Mouse (Mus musculus) thymus, adult 2 months (tissue): ENCODE measurements around the gene Pacrg. TPM values are rescaled to one million over a fixed set of nuclear protein-coding genes. Genes with fewer than 3 reads are reported as not detected.

Experiments used
- DNase-seq: peaks from one replicate; pipeline ENCODE4 v3.0.0; 2021
- H3K27ac ChIP-seq: fragments of 200-500 bp; 2 replicates; pipeline ENCODE4 v1.5.1; 2012; ENCODE audit warnings: low read length, control low read depth; ENCODE audit not compliant: control insufficient read depth, insufficient read depth
- H3K27me3 ChIP-seq: fragments of 200-500 bp; 2 replicates; pipeline ENCODE4 v1.6.1; 2012; ENCODE audit warnings: mild to moderate bottlenecking, low read length, moderate library complexity, mixed read lengths; ENCODE audit not compliant: control insufficient read depth, insufficient read depth
- H3K36me3 ChIP-seq: fragments of 200-500 bp; 2 replicates; pipeline ENCODE4 v1.6.1; 2012; ENCODE audit warnings: mild to moderate bottlenecking, low read length, moderate library complexity; ENCODE audit not compliant: control insufficient read depth, insufficient read depth
- H3K4me1 ChIP-seq: fragments of 200-500 bp; replicated peaks from 2 replicates; pipeline ENCODE4 v1.6.1; 2012; ENCODE audit warnings: low read length; ENCODE audit not compliant: control insufficient read depth, insufficient read depth
- H3K4me3 ChIP-seq: fragments of 200-500 bp; 2 replicates; pipeline ENCODE4 v1.5.1; 2012; ENCODE audit warnings: mild to moderate bottlenecking, low read length, control low read depth, moderate library complexity; ENCODE audit not compliant: control insufficient read depth, insufficient read depth
- CTCF ChIP-seq: fragments of 200-500 bp; IDR thresholded peaks from 2 replicates; pipeline ENCODE4 v1.5.1; 2012; ENCODE audit warnings: mild to moderate bottlenecking, control low read depth, low read length, moderate library complexity, borderline replicate concordance; ENCODE audit not compliant: control insufficient read depth, poor library complexity, insufficient read depth; ENCODE audit errors: extremely low read depth
- POLR2A ChIP-seq: fragments of 200-500 bp; IDR thresholded peaks from 2 replicates; pipeline ENCODE4 v1.6.1; 2012; ENCODE audit warnings: mild to moderate bottlenecking, low read length, control low read depth, moderate library complexity; ENCODE audit not compliant: control insufficient read depth, poor library complexity, insufficient read depth; ENCODE audit errors: extremely low read depth
- WGBS: fragments of 180-500 bp; shearing (Covaris S2); methylation state at CpG from one replicate; pipeline ENCODE4 v1.1.7; 2018; 5-methylcytosine and 5-hydroxymethylcytosine counted together
- polyA plus RNA-seq: library from polyadenylated mRNA; depleted of rRNA; stranded (reverse); fragments of >200 nt; gene quantifications from 2 replicates; pipeline ENCODE4 v1.2.3, GENCODE M21; 2012

Gene Pacrg
- polyA plus RNA-seq, 1 experiment, result 0.34 TPM

DNA sequence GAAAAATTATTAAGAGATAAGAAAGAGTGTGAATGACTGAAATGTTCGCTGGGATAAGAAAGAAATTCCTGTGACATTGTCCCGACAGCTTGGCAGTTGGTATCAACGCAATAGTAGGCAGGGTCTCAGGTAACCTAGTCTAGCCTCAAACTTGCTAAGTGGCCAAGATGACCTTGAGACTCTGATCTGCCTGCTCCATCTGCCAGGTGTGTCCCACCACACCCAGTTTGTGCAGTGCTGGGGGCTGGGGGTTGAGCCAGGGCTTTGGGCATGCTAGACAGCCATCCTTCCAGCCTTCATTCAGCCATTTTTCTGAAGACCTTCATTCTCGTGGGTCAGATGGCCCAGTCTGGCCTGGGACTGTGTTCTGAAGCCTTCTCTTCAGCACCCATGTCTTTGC is 473.5 kb downstream of the Pacrg start:
- Histone ChIP-seq H3K36me3 (no peaks in the 10 kb centered on the region), H3K4me3 (no peak overlapping the region), H3K27ac (no peak overlapping the region), H3K27me3 (no peaks in the 10 kb centered on the region), H3K4me1 (no peaks in the 10 kb centered on the region)
- DNase-seq, result no peak
- no peak for TF ChIP-seq CTCF
- 92% methylated on average over 4 of the region's 4 CpGs for WGBS

DNA sequence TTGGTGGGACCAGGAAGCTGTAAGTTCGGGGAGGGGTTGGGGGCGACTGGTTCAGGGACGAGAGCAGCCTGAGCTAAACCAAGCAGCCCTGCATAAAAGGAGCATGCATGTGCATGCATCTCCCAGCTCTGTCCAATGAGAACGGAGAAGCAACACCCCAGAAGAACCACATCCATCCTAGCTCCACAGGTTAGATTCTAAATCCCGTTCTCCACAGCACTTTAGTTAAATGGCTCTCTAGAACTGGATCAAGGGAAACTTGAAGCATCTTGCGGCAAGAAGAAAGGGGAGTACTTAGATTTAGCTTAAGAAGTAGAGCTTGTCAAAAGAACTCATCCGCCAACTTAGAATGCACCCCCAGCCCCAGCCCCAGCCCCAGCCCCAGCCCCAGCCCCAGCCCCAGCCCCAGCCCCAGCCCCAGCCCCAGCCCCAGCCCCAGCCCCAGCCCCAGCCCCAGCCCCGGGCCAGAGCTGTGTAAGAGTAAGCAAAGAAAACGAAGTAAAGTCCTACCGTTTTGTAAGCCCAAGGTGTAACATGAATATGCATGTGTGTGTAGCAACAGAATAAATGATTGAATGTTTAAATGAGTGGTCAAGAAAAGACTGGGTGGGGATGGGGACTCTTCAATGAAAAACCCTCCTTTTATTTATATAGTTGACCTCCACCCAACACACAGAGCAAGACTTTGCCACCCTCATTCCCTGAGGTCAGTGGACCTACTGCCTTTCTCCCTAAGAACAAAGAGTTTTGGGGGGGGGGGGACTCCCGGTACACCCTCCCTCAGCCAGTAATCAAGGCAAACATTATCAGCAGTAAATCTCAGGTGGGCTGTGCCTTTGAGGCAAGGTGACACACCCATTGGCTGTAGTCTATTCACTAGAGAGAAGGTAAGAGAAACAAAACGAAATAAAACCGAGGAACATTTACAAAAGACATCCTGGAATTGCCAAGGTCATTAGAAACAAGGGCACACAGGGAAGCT is 474.3 kb downstream of the Pacrg start:
- no peaks in the 10 kb centered on the region for H3K36me3 ChIP-seq
- no peak overlapping the region for H3K27ac ChIP-seq
- no peak for DNase-seq
- TF ChIP-seq CTCF (no peak), POLR2A (no peak)
- no peaks in the 10 kb centered on the region for H3K4me1 ChIP-seq
- H3K4me3 ChIP-seq, result no peak overlapping the region
- WGBS, result 94% methylated on average over 13 of the region's 13 CpGs
- no peaks in the 10 kb centered on the region for H3K27me3 ChIP-seq

DNA sequence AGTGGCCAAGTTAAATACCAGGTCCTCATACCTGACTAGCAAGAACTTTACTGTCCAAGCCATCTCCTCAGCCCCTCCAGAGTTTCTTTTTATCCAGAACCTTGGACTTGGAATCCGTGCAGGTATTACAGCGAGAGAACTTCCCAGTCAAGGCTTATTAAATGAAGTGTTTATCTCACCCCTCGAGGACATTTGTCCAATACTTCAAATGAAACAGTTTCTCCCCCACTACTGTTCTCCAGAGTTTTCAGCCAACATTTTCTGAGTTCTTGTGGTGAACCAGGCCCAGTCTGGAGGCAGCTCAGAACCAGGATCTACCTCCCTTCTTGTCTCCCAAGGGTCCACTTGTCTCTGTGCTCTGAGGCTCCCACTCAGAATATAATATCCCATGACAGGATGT is 477.0 kb downstream of the Pacrg start:
- no peaks in the 10 kb centered on the region for H3K36me3 ChIP-seq
- 95% methylated on average over 3 of the region's 3 CpGs for WGBS
- no peak for DNase-seq
- H3K27ac ChIP-seq, result no peak overlapping the region
- H3K4me1 ChIP-seq, result no peaks in the 10 kb centered on the region
- H3K4me3 ChIP-seq, result no peak overlapping the region
- TF ChIP-seq CTCF (no peak), POLR2A (no peak)
- no peaks in the 10 kb centered on the region for H3K27me3 ChIP-seq

DNA sequence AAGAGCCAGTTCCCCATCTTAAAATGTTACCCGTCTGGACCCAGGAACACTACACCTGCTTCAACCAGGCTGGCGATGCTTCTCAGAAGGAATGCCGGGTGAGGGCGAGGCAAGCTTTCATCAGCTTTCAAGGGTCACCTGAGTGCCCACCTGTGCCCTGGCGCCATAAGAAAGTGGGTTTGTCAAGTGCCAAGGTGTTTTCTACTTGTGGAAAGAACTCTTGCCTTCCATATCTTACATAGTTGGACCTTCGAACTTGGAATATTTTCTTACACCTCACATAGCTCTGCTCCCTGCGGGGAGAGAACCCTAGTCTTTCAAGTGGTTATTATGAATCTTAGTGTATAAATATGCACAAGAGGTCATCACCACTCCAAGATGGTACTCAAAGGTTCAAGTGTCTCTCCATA is 478.2 kb downstream of the Pacrg start:
- 94% methylated on average over 7 of the region's 7 CpGs for WGBS
- no peaks in the 10 kb centered on the region for H3K4me1 ChIP-seq
- no peak overlapping the region for H3K4me3 ChIP-seq
- TF ChIP-seq CTCF, result no peak
- TF ChIP-seq POLR2A, result no peak
- no peaks in the 10 kb centered on the region for H3K36me3 ChIP-seq
- no peaks in the 10 kb centered on the region for H3K27me3 ChIP-seq
- H3K27ac ChIP-seq, result no peak overlapping the region
- no peak for DNase-seq

DNA sequence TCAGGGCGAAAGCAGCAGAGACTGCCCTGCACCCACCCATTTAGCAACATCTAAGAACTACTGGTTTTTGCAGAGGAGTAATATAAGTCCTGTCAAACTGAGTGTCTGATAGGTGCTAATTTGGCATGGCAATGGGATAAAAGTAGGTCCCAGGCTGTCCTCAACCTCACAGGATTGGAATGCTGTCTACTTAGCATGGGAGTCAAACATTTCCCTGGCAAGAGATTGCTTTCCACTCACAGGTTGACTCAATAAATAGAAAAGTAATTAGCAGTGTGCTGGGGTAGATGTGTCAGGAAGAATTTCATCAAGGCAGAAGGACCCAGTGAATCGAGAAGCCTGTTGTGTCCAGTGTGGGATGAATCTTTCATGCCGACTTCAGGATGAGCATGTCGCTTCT is 479.4 kb downstream of the Pacrg start:
- DNase-seq, result no peak
- WGBS, result 95% methylated on average over 4 of the region's 4 CpGs
- Histone ChIP-seq H3K27me3 (no peaks in the 10 kb centered on the region), H3K36me3 (no peaks in the 10 kb centered on the region), H3K4me3 (no peak overlapping the region), H3K4me1 (no peaks in the 10 kb centered on the region), H3K27ac (no peak overlapping the region)
- no peak for TF ChIP-seq CTCF
- no peak for TF ChIP-seq POLR2A

DNA sequence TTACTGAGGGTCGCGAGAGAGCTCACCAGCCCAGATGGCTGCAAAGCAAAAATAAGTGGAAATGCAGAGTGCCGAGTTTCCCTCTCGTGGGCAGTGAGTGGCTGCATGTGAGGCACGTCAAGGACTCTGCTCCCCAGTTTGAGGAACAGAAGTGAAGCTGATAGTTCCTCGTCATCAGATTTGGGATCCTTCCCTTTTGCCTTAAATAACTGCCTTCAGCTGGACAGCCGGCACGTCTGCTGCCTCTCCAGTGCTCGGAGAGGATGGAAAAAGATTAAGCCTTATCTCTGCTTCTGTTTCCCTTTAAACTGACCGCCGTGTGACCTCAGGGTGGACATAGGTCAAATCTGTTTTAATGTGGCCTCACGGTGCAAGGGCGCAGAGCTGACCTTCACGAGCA is 480.6 kb downstream of the Pacrg start:
- no peak overlapping the region for H3K27ac ChIP-seq
- TF ChIP-seq CTCF (no peak), POLR2A (no peak)
- no peak for DNase-seq
- H3K36me3 ChIP-seq, result no peaks in the 10 kb centered on the region
- no peak overlapping the region for H3K4me3 ChIP-seq
- H3K27me3 ChIP-seq, result no peaks in the 10 kb centered on the region
- no peaks in the 10 kb centered on the region for H3K4me1 ChIP-seq
- 64% methylated on average over 14 of the region's 14 CpGs for WGBS

DNA sequence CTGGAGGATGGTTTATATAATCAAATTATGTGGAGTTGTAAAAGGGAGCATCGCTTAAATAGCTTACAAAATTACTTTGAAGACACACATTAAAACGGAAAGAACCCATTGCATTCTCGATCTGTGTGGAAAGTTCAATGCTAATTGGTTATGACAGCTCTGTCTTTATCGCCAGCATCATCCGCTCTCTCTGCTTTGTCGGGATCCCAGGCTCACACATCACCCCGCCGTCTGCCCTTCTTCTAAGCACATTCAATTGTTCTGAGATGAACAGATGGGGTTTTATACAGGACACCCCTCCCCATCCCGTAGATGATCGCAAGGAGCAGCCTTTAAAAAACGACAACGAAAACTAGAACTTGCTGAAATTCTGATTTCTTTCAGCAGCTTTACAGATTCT is 482.8 kb downstream of the Pacrg start:
- Histone ChIP-seq H3K4me1 (no peaks in the 10 kb centered on the region), H3K36me3 (no peaks in the 10 kb centered on the region), H3K4me3 (no peak overlapping the region), H3K27me3 (no peaks in the 10 kb centered on the region), H3K27ac (no peak overlapping the region)
- DNase-seq, result no peak
- WGBS, result 95% methylated on average over 12 of the region's 12 CpGs
- no peak for TF ChIP-seq CTCF
- no peak for TF ChIP-seq POLR2A
